Mouse (Mus musculus): ENCODE data around the gene Rbm6.

Gene Rbm6

GRCm38 (mm10) chr9:107873137-107873536, at the start of gene Rbm6:
Gene Rbm6 (minus strand): TSS chr9:107873237.
- no peak for DNase-seq

- no peak for DNase-seq
Observed at GRCm38 (mm10) chr9:107919441-107919840, 46.4 kb upstream of the Rbm6 start.

- no peak for DNase-seq
Observed at GRCm38 (mm10) chr9:107918884-107919283, 45.8 kb upstream of the Rbm6 start.

- DNase-seq, result no peak
Observed at GRCm38 (mm10) chr9:107917895-107918608, 45.0 kb upstream of the Rbm6 start.

- no peak for DNase-seq
Observed at GRCm38 (mm10) chr9:107914764-107915420, 41.9 kb upstream of the Rbm6 start.

GRCm38 (mm10) chr9:107910025-107910769, 37.2 kb upstream of the Rbm6 start:
- peak; percentile 27 to 43 for DNase-seq

GRCm38 (mm10) chr9:107908410-107909158, 35.5 kb upstream of the Rbm6 start:
- peak; percentile 67 to 80 for DNase-seq

GRCm38 (mm10) chr9:107907801-107908120, 34.7 kb upstream of the Rbm6 start:
- no peak for DNase-seq

GRCm38 (mm10) chr9:107906967-107907800, 34.1 kb upstream of the Rbm6 start:
- no peak for DNase-seq

- peak; percentile 77 to 82 for DNase-seq
Observed at GRCm38 (mm10) chr9:107906252-107906966, 33.4 kb upstream of the Rbm6 start, which contains the start of gene Mst1r. Gene Mst1r (plus strand): TSS chr9:107906873.

GRCm38 (mm10) chr9:107904726-107905125, 31.7 kb upstream of the Rbm6 start:
- peak; percentile 81 to 84 for DNase-seq

GRCm38 (mm10) chr9:107901627-107901914, 28.5 kb upstream of the Rbm6 start:
- no peak for DNase-seq

- DNase-seq, result peak; percentile 63 to 73
Observed at GRCm38 (mm10) chr9:107900840-107901626, 28.0 kb upstream of the Rbm6 start.

- no peak for DNase-seq
Observed at GRCm38 (mm10) chr9:107899855-107900254, 26.8 kb upstream of the Rbm6 start.

GRCm38 (mm10) chr9:107898563-107898962, 25.5 kb upstream of the Rbm6 start:
- no peak for DNase-seq

- no peak for DNase-seq
Observed at GRCm38 (mm10) chr9:107891023-107891422, 18.0 kb upstream of the Rbm6 start.

- DNase-seq, result no peak
Observed at GRCm38 (mm10) chr9:107890260-107890659, 17.2 kb upstream of the Rbm6 start.

GRCm38 (mm10) chr9:107888267-107888850, 15.3 kb upstream of the Rbm6 start:
- DNase-seq, result no peak

- peak; percentile 95 to 97 for DNase-seq
Observed at GRCm38 (mm10) chr9:107887804-107888266, 14.8 kb upstream of the Rbm6 start, which contains the start of gene Mon1a. Gene Mon1a (plus strand): TSS chr9:107888151.

- no peak for DNase-seq
Observed at GRCm38 (mm10) chr9:107880411-107880810, 7.4 kb upstream of the Rbm6 start.

Data from lung, adult 18-20 months (tissue).